Mouse (Mus musculus) embryonic facial prominence, embryonic 10.5 days (tissue): ENCODE measurements around the gene Cfb. TPM values are rescaled to one million over a fixed set of nuclear protein-coding genes. Genes with fewer than 3 reads are reported as not detected.

ENCODE experiments used
- DNase-seq: peaks from one replicate; pipeline ENCODE4 v3.0.0-alpha.2; 2017; ENCODE audit warnings: low spot score
- H3K27ac ChIP-seq: fragments of 300-500 bp; sonication (generic); replicated peaks from 2 replicates; pipeline ENCODE4 v1.5.1; 2016; ENCODE audit warnings: mild to moderate bottlenecking
- H3K27me3 ChIP-seq: fragments of 300-500 bp; sonication (generic); replicated peaks from 2 replicates; pipeline ENCODE4 v1.6.1; 2016; ENCODE audit warnings: low read depth, mild to moderate bottlenecking; ENCODE audit not compliant: poor library complexity, severe bottlenecking
- H3K36me3 ChIP-seq: fragments of 300-500 bp; sonication (generic); replicated peaks from 2 replicates; pipeline ENCODE4 v1.6.1; 2016; ENCODE audit warnings: mild to moderate bottlenecking, moderate library complexity
- H3K4me1 ChIP-seq: fragments of 300-500 bp; sonication (generic); 2 replicates; pipeline ENCODE4 v1.6.1; 2016
- H3K4me3 ChIP-seq: fragments of 300-500 bp; sonication (generic); 2 replicates; pipeline ENCODE4 v1.5.1; 2016; ENCODE audit warnings: mild to moderate bottlenecking, moderate library complexity
- H3K9me3 ChIP-seq: fragments of 300-500 bp; sonication (generic); 2 replicates; pipeline ENCODE4 v1.6.1; 2016; ENCODE audit warnings: mild to moderate bottlenecking
- WGBS: fragments of 180-500 bp; shearing (Covaris S2); methylation state at CpG from one replicate; pipeline ENCODE4 v1.1.7; 2016; 5-methylcytosine and 5-hydroxymethylcytosine counted together
- polyA plus RNA-seq: library from polyadenylated mRNA; unstranded; fragments of >200 nt; fragmentation: Nextera tagmentation; extraction: Ambion mirVana; gene quantifications from 2 replicates; pipeline ENCODE4 v1.2.1, GENCODE M21; 2016

Gene Cfb
- polyA plus RNA-seq, 1 experiment from 2014 or later: 2.6 TPM

DNA sequence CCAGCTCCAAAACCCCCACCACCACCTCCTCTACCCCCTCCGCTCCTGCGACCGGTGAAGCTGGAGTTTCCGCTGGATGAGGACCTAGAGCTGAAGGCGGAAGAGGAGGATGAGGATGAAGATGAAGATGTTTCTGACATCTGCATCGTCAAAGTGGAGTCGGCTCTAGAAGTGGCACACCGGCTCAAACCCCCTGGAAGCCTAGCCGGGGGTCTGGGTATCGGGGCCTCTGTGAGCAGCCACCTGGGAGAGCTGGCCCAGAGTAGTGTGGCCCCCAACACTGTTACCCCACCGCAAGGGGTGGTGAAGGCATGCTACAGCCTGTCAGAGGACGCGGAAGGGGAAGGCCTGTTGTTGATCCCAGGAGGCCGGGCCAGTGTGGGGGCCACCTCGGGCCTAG, 33.4 kb upstream of the Cfb start:
- H3K4me3 ChIP-seq: peak overlapping the region; percentile 99
- no peaks in the 10 kb centered on the region for H3K27me3 ChIP-seq
- H3K27ac ChIP-seq: peak overlapping the region; percentile 99
- H3K9me3 ChIP-seq: peaks cover 4% of the 10 kb centered on the region; the same call in 1 of the 2 replicates
- WGBS: 89% methylated on average over 15 of the region's 15 CpGs
- DNase-seq: no peak
- peaks cover 59% of the 10 kb centered on the region for H3K4me1 ChIP-seq
- H3K36me3 ChIP-seq: peaks cover 19% of the 10 kb centered on the region

DNA sequence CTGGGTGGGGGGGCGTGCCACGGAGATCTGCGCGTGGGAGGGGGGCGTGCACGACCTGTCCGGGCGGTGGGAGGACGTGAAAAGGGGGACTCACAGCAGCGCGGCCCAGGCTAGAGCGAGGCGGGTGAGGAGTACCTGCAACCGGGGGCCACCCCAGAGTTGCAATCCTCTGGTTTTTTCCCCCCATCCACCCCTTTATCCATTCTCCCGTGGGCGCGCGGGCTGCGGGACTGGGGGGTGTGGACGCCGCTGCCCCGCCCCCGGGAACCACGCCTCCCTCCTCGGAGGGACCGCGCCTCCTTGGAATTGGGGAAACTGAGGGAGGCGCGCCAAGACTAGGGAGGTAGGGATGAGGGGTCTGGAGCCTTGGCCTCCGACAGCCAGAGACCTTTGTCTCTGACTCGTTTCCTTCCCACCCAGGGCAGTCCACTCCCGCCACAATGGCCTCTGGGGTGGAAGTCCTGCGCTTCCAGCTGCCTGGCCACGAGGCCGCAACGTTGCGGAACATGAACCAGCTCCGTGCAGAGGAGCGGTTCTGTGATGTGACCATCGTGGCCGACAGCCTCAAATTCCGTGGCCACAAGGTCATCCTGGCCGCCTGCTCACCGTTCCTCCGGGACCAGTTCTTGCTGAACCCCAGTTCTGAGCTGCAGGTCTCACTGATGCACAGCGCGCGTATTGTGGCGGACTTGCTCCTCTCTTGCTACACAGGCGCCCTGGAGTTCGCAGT, 32.6 kb upstream of the Cfb start:
- H3K4me3 ChIP-seq: peak overlapping the region; percentile 99
- H3K9me3 ChIP-seq: peaks cover 4% of the 10 kb centered on the region; the same call in 1 of the 2 replicates
- peak overlapping the region; percentile 99 for H3K27ac ChIP-seq
- DNase-seq: peak; percentile 59
- H3K27me3 ChIP-seq: no peaks in the 10 kb centered on the region
- H3K4me1 ChIP-seq: peaks cover 53% of the 10 kb centered on the region
- H3K36me3 ChIP-seq: peaks cover 18% of the 10 kb centered on the region
- 8% methylated on average over 51 of the region's 51 CpGs for WGBS

DNA sequence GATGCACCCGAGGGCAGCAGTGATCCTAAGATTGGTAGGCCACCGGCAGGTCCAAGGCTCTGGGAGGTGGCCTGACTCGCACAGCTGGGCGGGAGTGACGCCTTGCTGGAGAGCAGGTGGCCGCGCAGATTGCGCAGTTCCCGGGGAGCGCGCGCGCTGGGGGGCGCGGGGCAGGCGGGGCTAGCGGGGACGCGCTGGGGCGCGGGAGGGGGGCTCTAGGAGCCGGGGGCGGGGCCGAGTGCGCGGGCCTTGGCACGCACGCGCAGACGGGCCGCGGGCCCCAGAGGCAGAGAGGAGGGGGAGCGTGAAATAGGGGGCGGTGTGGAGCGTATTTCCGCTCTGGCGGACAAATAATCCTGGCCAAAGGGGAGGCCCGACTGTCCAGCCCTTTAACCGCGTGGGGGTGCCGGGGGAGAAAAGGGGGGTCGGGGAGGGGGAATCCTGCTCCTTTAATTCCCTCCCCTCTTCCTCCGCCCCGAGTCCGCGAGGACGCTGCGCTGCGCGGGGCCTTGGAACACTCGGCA, 31.8 kb upstream of the Cfb start:
- Histone ChIP-seq H3K27me3 (no peaks in the 10 kb centered on the region), H3K4me3 (peak overlapping the region; percentile 99), H3K27ac (peak overlapping the region; percentile 99), H3K9me3 (peaks cover 4% of the 10 kb centered on the region; the same call in 1 of the 2 replicates), H3K4me1 (peaks cover 46% of the 10 kb centered on the region), H3K36me3 (peaks cover 18% of the 10 kb centered on the region)
- peak; percentile 98 for DNase-seq
- under 1% methylated on average over 46 of the region's 51 CpGs for WGBS

DNA sequence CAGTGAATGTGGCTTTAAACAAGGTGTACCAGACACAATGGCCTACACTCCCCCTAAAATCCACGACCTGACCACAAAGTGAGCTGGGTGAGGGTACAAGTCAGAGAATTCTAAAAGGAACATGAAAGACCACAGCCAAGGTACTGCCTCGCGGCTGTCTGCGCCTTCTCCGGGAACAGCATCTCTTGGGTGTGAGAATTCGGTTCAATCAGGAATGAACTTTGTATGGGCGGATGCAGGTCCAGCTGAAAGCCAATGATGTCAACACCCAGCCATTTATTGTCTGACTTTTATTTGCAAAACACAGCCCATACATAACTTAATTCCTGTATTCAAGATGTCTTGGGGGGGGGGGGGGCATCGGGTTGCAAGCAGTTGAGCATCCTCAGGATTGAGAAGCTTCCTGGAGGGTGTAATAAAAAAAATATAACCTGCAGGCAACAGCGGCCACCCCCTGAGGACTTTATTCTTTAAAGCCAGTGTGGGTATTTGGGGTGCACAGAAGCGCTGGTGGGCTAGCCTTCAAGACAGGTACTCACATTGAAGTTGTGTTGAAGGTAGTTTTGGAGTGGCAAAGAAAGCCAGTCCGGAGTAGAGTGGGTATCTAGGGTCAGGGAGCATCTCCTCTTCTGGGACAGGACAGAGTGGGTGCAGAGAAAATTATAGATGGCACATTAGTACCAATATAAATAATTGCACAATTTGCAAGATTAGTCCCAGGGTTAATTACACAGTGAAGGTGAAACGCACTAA, 30.9 kb upstream of the Cfb start:
- Histone ChIP-seq H3K27ac (peak overlapping the region; percentile 99), H3K4me3 (peak overlapping the region; percentile 99), H3K9me3 (peaks cover 4% of the 10 kb centered on the region; the same call in 1 of the 2 replicates), H3K36me3 (peaks cover 18% of the 10 kb centered on the region), H3K4me1 (peaks cover 44% of the 10 kb centered on the region), H3K27me3 (no peaks in the 10 kb centered on the region)
- WGBS: 70% methylated on average over 12 of the region's 12 CpGs
- DNase-seq: no peak

DNA sequence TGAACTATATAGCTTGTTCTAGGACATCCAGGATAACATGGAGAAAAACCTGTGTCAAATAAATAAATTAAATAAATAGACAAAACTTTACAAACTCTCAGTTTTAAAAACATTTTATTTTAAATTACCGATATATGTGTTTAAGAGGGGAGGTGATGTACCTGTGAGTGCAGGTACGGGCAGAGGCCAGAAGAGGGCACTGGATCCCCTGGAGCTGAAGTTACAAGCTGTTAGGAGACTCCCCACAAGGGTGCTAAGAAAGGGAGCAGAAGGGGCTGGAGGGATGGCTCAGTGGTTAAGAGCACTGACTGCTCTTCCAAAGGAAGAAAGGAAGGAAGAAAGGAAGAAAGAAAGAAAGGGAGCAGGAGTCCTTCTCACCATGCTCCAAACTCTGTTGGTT, 29.1 kb upstream of the Cfb start:
- DNase-seq: no peak
- no peak overlapping the region for H3K4me3 ChIP-seq
- H3K27ac ChIP-seq: no peak overlapping the region
- H3K4me1 ChIP-seq: peaks cover 27% of the 10 kb centered on the region
- H3K27me3 ChIP-seq: no peaks in the 10 kb centered on the region
- peaks cover 11% of the 10 kb centered on the region for H3K36me3 ChIP-seq
- H3K9me3 ChIP-seq: peaks cover 3% of the 10 kb centered on the region; the same call in 1 of the 2 replicates
- 90% methylated on average over 2 of the region's 2 CpGs for WGBS

DNA sequence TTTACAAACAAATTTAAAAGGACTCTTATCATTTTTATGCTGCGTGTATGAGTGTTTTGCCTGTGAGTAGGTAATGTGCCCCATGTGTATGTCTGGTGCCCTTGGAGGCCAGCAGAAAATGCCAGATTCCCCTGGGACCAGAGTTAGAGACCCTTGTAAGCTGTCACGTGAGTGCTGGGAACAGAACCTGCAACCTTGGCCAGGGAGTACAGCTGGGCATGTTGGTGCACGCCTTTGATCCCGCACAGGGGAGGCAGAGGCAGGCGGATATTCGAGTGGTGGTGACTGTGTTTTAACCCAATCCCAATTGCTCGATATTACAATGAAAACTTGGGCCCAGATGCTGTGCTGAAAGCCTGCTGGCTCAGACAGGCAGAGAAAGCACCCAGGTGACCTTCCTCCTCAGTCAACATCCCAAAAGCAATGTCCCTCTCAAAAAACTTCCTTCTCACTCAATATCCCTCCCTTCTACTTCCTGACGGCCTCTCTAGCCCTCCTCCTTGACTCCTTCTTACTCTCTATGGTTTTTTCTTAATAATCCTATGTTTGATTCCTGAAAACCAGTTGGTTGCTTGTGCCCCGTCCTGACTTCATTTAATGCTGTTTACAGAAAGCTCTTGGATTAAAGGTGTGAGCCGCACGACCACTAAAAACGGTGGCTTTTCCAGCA, 27.9 kb upstream of the Cfb start:
- H3K4me3 ChIP-seq: no peak overlapping the region
- DNase-seq: no peak
- whole genome bisulfite sequencing: 86% methylated on average over 12 of the region's 12 CpGs
- no peaks in the 10 kb centered on the region for H3K9me3 ChIP-seq
- H3K27ac ChIP-seq: no peak overlapping the region
- peaks cover 15% of the 10 kb centered on the region for H3K4me1 ChIP-seq
- H3K36me3 ChIP-seq: no peaks in the 10 kb centered on the region
- H3K27me3 ChIP-seq: no peaks in the 10 kb centered on the region

DNA sequence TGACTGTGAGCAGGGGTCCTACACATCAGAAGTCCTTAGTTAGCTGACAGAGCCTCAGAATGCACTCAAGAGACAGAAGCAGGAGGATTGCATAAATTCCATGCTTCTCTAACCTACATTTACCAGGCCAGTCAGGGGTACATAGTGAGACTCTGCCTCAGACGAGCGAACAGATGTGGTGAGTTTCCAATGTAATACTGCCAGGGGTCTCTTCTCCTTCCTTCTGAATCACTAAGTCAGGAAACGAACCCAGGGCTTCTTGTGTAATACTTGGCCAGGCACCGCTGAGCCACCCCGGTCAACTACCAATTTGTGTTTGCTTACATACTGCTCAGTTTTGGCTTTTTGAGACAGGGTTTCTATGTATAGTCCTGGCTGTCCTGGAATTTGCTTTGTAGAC, 25.6 kb upstream of the Cfb start:
- Histone ChIP-seq H3K4me3 (no peak overlapping the region), H3K27me3 (peaks cover 12% of the 10 kb centered on the region), H3K36me3 (no peaks in the 10 kb centered on the region), H3K9me3 (no peaks in the 10 kb centered on the region), H3K27ac (no peak overlapping the region), H3K4me1 (peaks cover 8% of the 10 kb centered on the region)
- 90% methylated on average over 5 of the region's 5 CpGs for WGBS
- no peak for DNase-seq

DNA sequence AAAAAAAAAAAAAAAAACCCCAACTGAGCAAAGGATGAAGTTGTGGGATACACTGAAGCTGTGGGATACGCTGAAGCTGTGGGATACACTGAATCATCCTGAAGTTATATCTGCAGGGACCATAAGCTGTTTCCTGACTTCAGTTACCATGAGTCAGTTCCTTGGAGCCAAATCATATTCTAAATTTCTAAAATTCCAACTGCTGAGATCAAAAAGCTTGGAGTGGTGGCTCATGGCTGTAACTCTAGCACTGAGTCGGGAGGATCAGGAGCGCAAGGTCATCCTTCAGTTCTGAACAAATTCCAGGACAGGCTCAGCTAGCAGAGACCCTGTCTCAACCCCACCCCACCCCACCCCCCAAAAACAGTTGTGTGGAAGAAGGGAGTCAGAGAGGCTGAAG, 23.3 kb upstream of the Cfb start:
- Histone ChIP-seq H3K27me3 (peaks cover 31% of the 10 kb centered on the region), H3K9me3 (no peaks in the 10 kb centered on the region), H3K4me1 (peaks cover 17% of the 10 kb centered on the region), H3K4me3 (no peak overlapping the region), H3K36me3 (no peaks in the 10 kb centered on the region), H3K27ac (no peak overlapping the region)
- 86% methylated on average over 3 of the region's 3 CpGs for WGBS
- DNase-seq: no peak

DNA sequence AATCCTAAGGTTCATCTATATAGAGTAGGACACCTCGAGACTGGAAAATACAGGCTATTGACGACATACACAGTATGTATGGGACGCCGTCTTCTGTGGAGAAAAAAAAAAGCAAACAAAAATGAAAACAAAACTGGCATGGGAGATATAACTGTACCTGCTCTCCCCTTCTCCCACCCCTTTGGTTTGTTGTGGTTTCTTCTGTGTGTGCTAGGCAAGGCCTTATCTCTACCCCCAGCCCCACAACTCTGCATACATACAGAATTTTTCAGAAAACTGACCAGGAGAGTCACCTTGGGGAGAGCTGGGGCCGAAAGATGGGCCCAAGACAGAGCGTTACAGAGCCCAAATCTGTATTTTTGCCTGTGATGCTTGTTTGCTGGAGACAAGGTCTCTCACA, 22.4 kb upstream of the Cfb start:
- WGBS: 88% methylated on average over 6 of the region's 6 CpGs
- Histone ChIP-seq H3K4me3 (no peak overlapping the region), H3K27ac (no peak overlapping the region), H3K9me3 (no peaks in the 10 kb centered on the region), H3K4me1 (peaks cover 20% of the 10 kb centered on the region), H3K36me3 (no peaks in the 10 kb centered on the region), H3K27me3 (peaks cover 36% of the 10 kb centered on the region)
- no peak for DNase-seq

DNA sequence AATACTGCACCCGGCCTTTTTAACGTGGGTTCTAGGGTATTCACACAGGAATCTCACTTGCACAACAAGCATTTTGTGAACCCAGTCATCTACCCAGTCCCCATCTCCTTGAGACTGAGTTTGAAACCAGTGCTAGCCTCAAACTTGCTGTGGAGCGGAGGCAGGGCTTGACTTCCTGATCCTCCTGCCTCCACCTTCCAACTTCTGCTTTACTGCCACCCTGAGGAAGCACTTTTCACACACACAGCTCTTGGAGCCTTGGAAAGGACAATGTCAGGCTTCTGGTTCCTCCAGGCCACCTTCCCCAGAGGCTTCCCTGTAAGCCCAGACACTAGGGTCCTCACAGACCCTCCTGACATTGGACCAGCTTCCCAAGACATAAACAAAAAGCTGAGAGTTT, 21.0 kb upstream of the Cfb start:
- Histone ChIP-seq H3K4me1 (peaks cover 27% of the 10 kb centered on the region), H3K36me3 (no peaks in the 10 kb centered on the region), H3K9me3 (no peaks in the 10 kb centered on the region), H3K27ac (no peak overlapping the region), H3K4me3 (no peak overlapping the region), H3K27me3 (peaks cover 38% of the 10 kb centered on the region)
- no peak for DNase-seq
- 64% methylated on average over 3 of the region's 3 CpGs for WGBS

DNA sequence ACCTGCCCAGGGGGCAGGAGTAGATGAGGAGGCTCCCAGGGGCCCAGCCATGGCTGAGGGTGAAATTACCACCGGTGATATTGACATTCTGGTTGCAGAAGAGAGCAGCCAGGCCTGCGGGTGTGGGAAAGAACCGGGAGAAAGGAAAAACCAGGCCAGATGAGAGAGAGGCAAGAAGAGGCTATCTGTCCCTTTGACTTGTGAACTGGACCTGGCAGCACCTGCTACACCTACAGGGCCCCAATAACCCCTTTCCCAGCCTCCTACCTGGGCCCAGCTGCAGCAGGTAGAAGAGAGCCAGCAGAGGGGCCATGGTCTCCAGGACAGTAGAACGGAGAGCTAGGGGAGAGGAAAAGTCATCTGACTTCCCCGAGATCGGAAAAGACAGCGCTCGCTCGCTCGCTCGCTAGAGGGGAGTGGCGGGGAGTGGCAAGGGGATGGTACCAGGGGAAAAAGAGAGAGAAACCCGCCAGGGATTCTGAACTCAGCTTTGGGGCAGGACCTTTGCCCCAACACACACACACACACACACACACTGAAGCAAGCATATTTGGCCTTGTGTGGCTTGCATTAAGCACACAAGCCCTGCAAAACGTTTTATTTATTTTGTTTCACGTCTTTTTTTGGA, 19.5 kb upstream of the Cfb start, which contains the start of gene Gm20547:
TSS of gene Gm20547 (minus strand) at position 360 of the 628 bp plus-strand sequence.
- peaks cover 27% of the 10 kb centered on the region for H3K4me1 ChIP-seq
- 6% methylated on average over 15 of the region's 15 CpGs for WGBS
- no peaks in the 10 kb centered on the region for H3K36me3 ChIP-seq
- H3K27ac ChIP-seq: 0 out of 2 replicates have a peak within 1 kb of the TSS, but pooled peaks have one; percentile 7
- peak within 1 kb of the TSS; percentile 31 for H3K4me3 ChIP-seq
- peaks cover 38% of the 10 kb centered on the region for H3K27me3 ChIP-seq
- DNase-seq: no peak
- no peaks in the 10 kb centered on the region for H3K9me3 ChIP-seq

DNA sequence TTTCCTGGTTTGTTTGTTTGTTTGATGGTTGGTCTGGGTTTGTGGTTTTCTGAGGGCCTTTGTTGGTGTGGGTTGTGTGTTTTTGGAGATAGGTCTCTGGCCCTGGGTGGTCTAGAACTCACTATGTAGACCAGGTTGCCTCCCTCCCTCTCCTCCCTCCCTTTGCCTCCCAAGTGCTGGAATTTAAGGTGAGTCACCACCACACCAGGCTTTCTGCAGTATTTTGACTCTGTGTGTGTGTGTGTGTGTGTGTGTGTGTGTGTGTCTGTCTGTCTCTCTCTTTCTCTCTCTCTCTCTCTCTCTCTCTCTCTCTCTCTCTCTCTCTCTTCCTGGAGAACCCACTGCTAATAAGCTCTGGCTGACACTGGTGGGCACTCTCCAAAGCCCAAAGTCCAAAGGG, 18.8 kb upstream of the Cfb start:
- Histone ChIP-seq H3K36me3 (no peaks in the 10 kb centered on the region), H3K27ac (no peak overlapping the region), H3K4me1 (peaks cover 27% of the 10 kb centered on the region), H3K4me3 (no peak overlapping the region), H3K9me3 (no peaks in the 10 kb centered on the region), H3K27me3 (peaks cover 38% of the 10 kb centered on the region)
- DNase-seq: no peak
